Mouse (Mus musculus): ENCODE measurements around the gene Tpp1.

Tpp1 gene

DNA sequence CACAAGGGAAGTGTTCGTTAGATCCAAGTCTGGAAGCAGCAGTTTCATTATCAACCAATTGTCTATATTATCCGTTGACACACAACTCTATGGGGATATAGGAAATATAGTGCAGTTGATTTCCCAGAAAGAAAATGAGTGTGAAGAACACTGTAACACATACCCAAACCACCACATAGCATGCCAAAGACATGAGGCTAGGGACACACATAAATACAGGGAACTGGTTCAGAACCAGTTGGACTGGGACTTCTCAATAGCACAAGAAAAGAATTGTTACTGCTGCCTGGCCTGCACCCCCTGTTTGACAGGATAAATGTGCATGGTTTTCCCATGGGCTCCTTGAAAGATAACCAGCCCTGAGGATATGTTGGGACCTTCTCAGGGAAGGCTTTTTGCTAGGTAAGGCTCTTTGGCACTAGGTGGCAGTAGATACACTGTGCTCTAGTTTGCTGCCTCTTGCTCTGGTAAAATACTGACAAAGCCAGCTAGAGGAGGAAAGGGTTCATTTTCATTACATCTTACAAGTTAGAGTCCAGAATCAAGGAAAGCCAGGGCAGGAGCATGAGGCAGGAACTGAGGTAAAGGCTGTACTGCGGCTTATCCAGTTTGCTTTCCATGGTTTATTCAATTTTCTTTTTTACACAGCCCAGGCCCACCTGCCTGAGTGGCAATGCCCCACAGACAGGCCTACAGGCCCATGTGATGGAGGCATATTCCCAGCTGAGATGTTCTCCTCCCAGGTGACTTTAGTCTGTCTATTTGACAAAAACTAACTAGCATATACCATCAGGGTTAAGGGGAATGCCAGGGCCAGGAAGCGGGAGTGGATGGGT lies 25.7 kb downstream of the Tpp1 start:
- DNase-seq, result peak in 1 of 2 experiments; percentile 63

DNA sequence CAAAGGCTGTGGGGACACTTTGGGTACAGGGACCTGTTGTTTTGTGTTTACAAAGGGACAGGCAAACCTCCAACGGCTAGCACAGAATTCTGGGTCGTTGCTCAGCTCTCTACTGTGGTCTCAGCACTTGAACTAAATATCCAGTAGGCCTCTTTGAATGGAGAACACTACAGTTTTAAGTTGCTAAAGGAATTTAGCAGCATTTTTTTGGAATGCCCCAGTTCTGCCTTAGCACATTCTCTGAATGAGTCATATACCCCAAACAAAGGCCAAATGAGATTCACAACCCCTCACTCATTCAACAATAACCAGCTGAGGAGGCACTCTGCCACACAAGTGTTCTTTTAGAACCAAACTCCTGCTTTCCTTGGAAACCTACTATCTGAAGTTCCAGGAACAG lies 30.1 kb downstream of the Tpp1 start:
- no peak for DNase-seq

DNA sequence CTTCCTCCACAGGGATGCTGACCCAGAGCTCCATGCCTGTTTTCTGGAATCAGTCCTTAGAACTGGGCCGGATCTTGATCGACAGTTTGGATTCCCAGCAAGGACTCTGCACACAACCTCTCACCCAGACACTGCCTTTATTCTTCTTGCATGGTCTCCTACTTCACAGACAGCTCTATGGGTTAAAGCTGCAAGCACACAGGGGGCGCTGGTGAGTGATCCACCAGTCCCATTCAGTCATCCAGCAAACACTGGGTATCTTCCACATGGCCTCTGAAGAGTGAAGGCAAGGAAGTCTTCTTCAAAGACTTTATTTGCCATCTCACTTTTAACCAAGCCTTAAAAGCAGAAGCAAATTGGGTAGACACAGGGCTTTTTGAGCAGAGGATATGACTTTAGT lies 36.7 kb downstream of the Tpp1 start:
- no peak for DNase-seq

DNA sequence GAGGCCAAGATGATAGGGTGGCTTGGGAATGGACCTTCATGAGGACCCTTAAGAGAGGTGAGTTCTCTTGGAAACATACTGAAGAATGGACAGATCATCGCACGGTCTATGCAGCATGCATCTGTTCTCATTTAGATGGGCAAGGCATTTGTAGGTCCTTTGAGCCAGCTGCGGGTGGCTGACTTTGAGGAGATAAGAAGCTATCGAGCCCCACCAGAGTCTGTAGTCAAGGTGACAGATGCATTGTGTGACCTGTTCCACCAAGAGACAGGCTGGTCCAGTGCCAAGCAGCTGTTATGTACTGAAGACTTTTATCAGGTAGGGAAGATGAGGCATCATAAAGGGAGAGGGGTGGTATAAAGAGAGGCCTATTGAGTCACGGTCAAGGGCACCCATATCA lies 43.3 kb downstream of the Tpp1 start:
- no peak for DNase-seq

DNA sequence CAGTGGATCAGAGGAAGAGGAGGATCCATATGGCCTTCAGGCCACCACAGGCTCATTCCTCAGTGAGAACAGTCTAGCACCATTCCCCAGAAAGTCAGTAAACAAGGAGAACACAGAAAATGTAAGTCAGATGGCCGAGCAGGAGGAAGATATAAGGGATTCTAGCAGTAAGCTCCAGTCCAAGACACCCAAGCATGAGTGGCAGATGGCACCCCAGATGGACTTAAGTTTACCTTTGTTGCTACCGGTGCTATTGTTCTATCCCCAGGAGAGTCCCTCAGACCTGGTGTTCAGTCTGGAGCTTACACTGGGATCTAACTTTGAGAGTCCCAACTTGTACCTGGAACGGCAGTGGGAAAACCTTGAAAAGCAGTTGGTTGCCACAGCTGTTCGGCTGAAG lies 48.2 kb downstream of the Tpp1 start:
- no peak for DNase-seq

DNA sequence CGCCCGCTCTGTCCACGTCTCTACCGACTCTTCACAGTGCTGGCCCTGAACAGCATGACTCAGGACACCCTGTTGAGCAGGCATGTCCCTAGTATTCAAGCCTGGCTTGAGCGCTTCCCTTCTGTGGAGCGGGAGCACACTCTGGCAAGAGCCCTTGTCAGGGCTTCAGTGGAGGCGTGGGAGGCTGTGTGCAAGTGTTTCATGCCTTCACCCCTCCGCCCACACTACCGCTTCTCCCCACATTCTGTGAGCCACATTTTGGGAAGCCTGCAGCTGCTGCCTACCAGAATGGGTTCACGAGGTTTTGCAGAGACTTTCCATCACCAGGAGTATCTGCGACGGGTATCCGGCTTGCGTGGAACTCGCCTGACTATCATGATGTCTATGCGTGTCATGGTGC lies 48.9 kb downstream of the Tpp1 start:
- no peak for DNase-seq

Measured in lung, postnatal 4 days (tissue).